Mouse (Mus musculus) stomach, postnatal 0 days (tissue): Measurements from ENCODE around the gene Arhgap24. TPM values are rescaled to one million over a fixed set of nuclear protein-coding genes. Genes with fewer than 3 reads are reported as not detected.

Experiments
- ATAC-seq: fragments of 200-750 bp; cut with Nextera tagmentation; 2 replicates; pipeline ENCODE4 v1.8.0; 2017; ENCODE audit not compliant: low FRiP score, low TSS enrichment
- DNase-seq: peaks from one replicate; pipeline ENCODE4 v3.0.0-alpha.2; 2016; ENCODE audit warnings: low spot score
- H3K27ac ChIP-seq: fragments of 300-500 bp; sonication (generic); replicated peaks from 2 replicates; pipeline ENCODE4 v1.5.1; 2014; ENCODE audit warnings: mild to moderate bottlenecking, control low read depth
- H3K27me3 ChIP-seq: fragments of 300-500 bp; sonication (generic); 2 replicates; pipeline ENCODE4 v1.6.1; 2014; ENCODE audit warnings: low read length; ENCODE audit not compliant: control insufficient read depth, insufficient read depth
- H3K36me3 ChIP-seq: fragments of 300-500 bp; sonication (generic); 2 replicates; pipeline ENCODE4 v1.6.1; 2014; ENCODE audit warnings: low read length, mixed read lengths; ENCODE audit not compliant: control insufficient read depth, insufficient read depth
- H3K4me1 ChIP-seq: fragments of 300-500 bp; sonication (generic); replicated peaks from 2 replicates; pipeline ENCODE4 v1.6.1; 2014; ENCODE audit warnings: antibody characterized with exemption; ENCODE audit not compliant: control insufficient read depth, insufficient read depth
- H3K4me2 ChIP-seq: fragments of 300-500 bp; sonication (generic); replicated peaks from 2 replicates; pipeline ENCODE4 v1.6.1; 2014; ENCODE audit warnings: low read depth, mild to moderate bottlenecking, control low read depth, moderate library complexity
- H3K4me3 ChIP-seq: fragments of 300-500 bp; sonication (generic); 2 replicates; pipeline ENCODE4 v1.5.1; 2014; ENCODE audit warnings: low read depth, low read length, control low read depth
- H3K9ac ChIP-seq: fragments of 300-500 bp; sonication (generic); 2 replicates; pipeline ENCODE4 v1.6.1; 2014; ENCODE audit warnings: mild to moderate bottlenecking, low read length, control low read depth, mixed read lengths
- H3K9me3 ChIP-seq: fragments of 300-500 bp; sonication (generic); 2 replicates; pipeline ENCODE4 v1.6.1; 2016; ENCODE audit warnings: low read length; ENCODE audit not compliant: control insufficient read depth
- CTCF ChIP-seq: IDR thresholded peaks from 2 replicates; pipeline ENCODE4 v1.5.1; 2016; ENCODE audit warnings: antibody characterized with exemption, low read depth, mild to moderate bottlenecking, moderate library complexity
- EP300 ChIP-seq: optimal IDR thresholded peaks from 2 replicates; pipeline ENCODE3; 2016; ENCODE audit warnings: antibody characterized with exemption
- WGBS: fragments of 180-500 bp; shearing (Covaris S2); extraction: QIAGEN DNeasy Blood & Tissue Kit; methylation state at CpG from one replicate; pipeline ENCODE4 v1.1.7; 2014; 5-methylcytosine and 5-hydroxymethylcytosine counted together
- polyA plus RNA-seq: library from polyadenylated mRNA; unstranded; fragments of >200 nt; fragmentation: Nextera tagmentation; extraction: Ambion mirVana; gene quantifications from 2 replicates; pipeline ENCODE4 v1.2.1, GENCODE M21; 2015

Gene Arhgap24
- polyA plus RNA-seq, 1 experiment from 2014 or later = 24.5 TPM

- Histone ChIP-seq H3K36me3 (no peaks in the 10 kb centered on the region), H3K9me3 (no peaks in the 10 kb centered on the region), H3K9ac (no peak overlapping the region), H3K4me2 (no peak overlapping the region), H3K27ac (no peak overlapping the region), H3K4me1 (no peaks in the 10 kb centered on the region; the same call in 1 of the 2 replicates), H3K4me3 (no peak overlapping the region), H3K27me3 (no peaks in the 10 kb centered on the region)
- TF ChIP-seq CTCF (no peak), EP300 (no peak)
- WGBS = 33% methylated on average over 4 of the region's 4 CpGs
- DNase-seq (no peak), ATAC-seq (no peak)
These were observed 245.8 kb downstream of the Arhgap24 start for GRCm38 (mm10) chr5:102726985-102727384.

DNA sequence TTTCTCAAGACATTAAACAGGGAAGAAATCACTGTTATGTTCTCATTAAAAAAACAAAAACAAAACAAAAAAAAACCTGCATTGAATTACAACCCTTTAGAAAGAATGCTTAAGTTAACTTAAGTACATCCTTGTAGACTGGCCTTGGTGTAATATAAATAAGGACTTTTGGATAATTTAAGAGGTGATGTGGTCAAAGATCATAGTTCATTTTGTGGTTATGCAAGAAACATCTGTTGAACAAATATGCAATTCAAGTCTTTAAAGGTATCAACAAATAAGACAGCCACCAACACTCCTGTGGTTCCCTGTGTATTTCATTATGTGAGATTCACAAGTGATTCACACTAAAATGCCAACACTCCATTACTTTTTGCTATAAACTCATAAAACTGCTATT, 247.3 kb downstream of the Arhgap24 start:
- no peak overlapping the region for H3K4me2 ChIP-seq
- DNase-seq (no peak), ATAC-seq (no peak)
- H3K9ac ChIP-seq = no peak overlapping the region
- H3K4me1 ChIP-seq = no peaks in the 10 kb centered on the region; the same call in 1 of the 2 replicates
- TF ChIP-seq CTCF (no peak), EP300 (no peak)
- H3K9me3 ChIP-seq = no peaks in the 10 kb centered on the region
- no peak overlapping the region for H3K4me3 ChIP-seq
- no peaks in the 10 kb centered on the region for H3K36me3 ChIP-seq
- H3K27ac ChIP-seq = no peak overlapping the region
- H3K27me3 ChIP-seq = no peaks in the 10 kb centered on the region

- Histone ChIP-seq H3K27me3 (no peaks in the 10 kb centered on the region), H3K9me3 (no peaks in the 10 kb centered on the region), H3K27ac (peak overlapping the region; percentile 65), H3K9ac (no peak overlapping the region), H3K4me2 (no peak overlapping the region), H3K36me3 (no peaks in the 10 kb centered on the region), H3K4me3 (no peak overlapping the region), H3K4me1 (no peaks in the 10 kb centered on the region; the same call in 1 of the 2 replicates)
- ATAC-seq (no peak), DNase-seq (no peak)
- WGBS = 48% methylated on average over 3 of the region's 3 CpGs
- no peak for TF ChIP-seq CTCF
- no peak for TF ChIP-seq EP300
These were observed 248.3 kb downstream of the Arhgap24 start for GRCm38 (mm10) chr5:102729476-102729875.

DNA sequence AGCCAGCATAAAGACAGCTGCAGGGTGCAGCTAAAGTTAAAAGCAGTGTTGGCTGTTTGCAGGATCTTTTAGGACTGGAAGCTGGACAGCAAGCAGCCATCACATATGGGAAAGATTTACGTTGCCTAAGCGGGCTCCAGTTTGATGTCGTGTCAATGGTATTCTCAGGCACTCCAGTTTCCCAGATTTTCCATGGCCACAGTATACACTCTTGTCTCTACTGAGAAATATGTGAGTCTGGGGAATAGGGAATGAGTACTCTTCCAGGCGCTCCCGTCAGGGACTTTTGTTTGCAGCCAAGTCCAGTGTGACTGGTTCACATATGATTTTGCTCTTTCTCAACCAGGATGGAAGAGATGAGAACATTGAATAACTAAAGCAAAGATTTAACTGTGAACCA, 254.9 kb downstream of the Arhgap24 start:
- no peak overlapping the region for H3K9ac ChIP-seq
- no peaks in the 10 kb centered on the region for H3K9me3 ChIP-seq
- WGBS = 44% methylated on average over 5 of the region's 5 CpGs
- no peaks in the 10 kb centered on the region for H3K27me3 ChIP-seq
- H3K4me1 ChIP-seq = no peaks in the 10 kb centered on the region
- H3K4me3 ChIP-seq = no peak overlapping the region
- no peak for DNase-seq
- no peak overlapping the region; the same call in 1 of the 2 replicates for H3K4me2 ChIP-seq
- no peak for TF ChIP-seq CTCF
- no peak for TF ChIP-seq EP300
- H3K27ac ChIP-seq = peak overlapping the region; percentile 49; the same call in 1 of the 2 replicates
- ATAC-seq = no peak; the same call in 1 of the 2 replicates
- no peaks in the 10 kb centered on the region for H3K36me3 ChIP-seq

DNA sequence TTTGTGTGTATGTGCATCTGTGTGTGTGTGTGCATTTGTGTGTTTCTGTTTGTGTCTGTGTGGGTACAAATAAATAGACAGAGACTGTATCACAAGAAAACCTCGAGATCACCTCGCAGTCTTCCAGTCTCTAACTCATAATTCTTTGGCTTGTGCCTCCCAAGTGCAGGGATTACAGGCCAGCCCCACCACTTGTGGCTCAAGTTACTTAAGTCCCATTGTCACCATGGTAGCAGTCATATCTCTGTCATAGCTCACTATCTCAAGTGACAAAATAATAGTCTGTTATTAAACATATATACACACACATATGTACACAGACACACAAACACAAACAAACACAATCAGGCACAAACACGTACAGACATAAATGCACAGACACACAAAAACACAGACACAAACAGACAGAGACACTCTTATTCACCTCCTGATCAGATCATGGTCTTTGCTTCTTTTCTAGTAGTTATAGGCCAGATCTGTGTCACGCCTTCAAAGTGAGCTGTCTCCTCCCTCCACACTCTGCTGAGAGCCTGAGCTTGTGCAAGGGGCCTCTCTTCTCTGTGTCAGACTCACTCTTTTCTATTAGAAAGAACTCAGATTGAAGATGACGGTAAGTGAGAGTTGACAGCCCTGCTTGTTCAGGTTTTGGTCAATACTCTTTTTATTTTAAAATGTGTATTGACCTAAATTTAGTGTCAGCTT, 261.5 kb downstream of the Arhgap24 start:
- no peak for TF ChIP-seq CTCF
- TF ChIP-seq EP300 = no peak
- no peaks in the 10 kb centered on the region for H3K27me3 ChIP-seq
- no peak overlapping the region for H3K4me3 ChIP-seq
- no peaks in the 10 kb centered on the region for H3K9me3 ChIP-seq
- no peaks in the 10 kb centered on the region for H3K4me1 ChIP-seq
- H3K36me3 ChIP-seq = no peaks in the 10 kb centered on the region
- no peak overlapping the region for H3K27ac ChIP-seq
- no peak for ATAC-seq
- DNase-seq = no peak
- H3K4me2 ChIP-seq = no peak overlapping the region
- WGBS = 47% methylated on average over 5 of the region's 5 CpGs
- no peak overlapping the region for H3K9ac ChIP-seq

DNA sequence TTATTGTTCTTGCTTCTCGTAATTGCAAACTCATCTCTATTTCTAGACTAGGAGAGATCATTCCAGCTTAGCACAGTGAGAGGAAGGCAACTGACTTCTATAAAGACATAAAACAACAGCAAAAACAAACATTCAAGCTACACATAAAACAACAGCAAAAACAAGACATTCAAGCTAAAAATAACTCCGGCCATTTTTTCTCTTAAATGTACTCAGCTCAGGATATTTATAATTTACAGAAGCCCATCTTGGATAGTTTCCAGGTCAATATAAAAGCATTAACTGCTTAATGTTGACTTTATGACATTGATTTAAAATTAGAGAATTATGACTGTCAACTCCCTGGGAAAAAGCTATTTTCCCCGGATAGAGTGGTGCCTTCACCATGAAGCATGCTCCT, 262.2 kb downstream of the Arhgap24 start:
- no peak overlapping the region for H3K27ac ChIP-seq
- DNase-seq = no peak

More for the DNA sequence above, 262.2 kb downstream of the Arhgap24 start:
- 39% methylated on average over 3 of the region's 3 CpGs for WGBS
- Histone ChIP-seq H3K27me3 (no peaks in the 10 kb centered on the region), H3K4me3 (no peak overlapping the region), H3K4me1 (no peaks in the 10 kb centered on the region), H3K36me3 (no peaks in the 10 kb centered on the region), H3K9ac (no peak overlapping the region), H3K4me2 (no peak overlapping the region), H3K9me3 (no peaks in the 10 kb centered on the region)
- no peak for ATAC-seq
- no peak for TF ChIP-seq EP300
